Mouse (Mus musculus) brain, embryonic 18.5 days (tissue): ENCODE data around the gene Gm28308.

Source experiments
- DNase-seq: peaks from one replicate; pipeline ENCODE4 v3.0.0-alpha.2; 2012; ENCODE audit warnings: low read depth, low spot score

Gene Gm28308

DNA sequence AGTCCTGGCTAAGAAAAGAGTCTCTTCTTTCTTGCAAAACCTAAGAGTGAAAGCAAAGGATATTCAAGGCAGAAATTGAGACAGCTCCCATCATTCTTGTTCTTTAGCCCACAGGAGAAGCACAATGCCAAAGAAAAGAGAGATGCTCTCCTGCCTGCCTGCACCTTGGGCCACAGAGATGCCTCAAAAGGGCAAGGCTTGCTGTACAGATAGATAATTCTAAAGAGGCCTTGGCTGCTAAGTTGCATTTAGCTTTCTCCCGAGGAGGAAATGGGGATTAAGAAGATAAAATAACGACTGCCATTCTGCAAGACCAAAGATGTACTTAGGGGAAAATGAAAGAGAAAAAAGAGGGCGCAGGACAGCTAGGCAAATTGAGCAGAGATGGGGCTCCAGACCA lies 33.8 kb upstream of the Gm28308 start:
- no peak for DNase-seq

DNA sequence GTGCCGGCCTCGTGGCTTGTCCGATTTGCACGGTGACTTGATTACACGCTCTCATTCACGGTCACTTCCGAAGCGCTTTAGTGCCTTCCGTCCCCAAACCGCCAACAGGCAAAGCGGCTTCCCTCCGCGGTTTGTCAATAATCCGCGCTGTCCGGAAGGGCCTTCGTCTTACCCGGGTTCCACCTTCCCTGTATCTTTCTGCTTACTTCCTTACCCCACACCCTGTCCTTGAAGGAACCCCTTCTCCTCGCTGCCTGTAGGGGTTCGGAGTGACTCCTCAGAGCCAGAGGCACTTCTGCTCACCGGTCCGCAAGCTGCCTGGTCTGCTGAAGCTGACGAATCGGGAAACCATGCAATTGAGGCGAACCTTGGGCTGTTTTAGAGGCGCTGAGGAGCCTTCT lies 33.3 kb upstream of the Gm28308 start:
- DNase-seq, result no peak

DNA sequence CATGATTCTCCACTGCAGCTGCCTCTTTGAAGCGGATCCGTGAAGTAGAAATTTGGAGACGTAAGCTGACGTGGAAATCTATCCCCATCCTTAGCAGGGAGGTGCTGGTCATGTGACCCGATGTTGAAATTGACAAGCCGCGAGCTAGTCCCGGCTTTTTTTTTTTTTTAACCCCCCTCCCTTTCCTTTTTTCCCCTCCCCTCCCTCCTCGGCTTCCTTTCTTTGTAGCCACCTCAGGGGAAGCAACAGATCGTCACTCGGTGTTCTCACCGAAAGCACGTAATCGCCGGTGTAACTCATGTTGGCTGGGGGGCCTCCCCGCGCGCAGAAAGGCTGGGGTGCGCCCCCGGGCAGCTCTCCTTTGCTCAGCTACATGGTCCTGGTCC lies 32.6 kb upstream of the Gm28308 start, which contains the start of gene Hoxa11:
TSS of gene Hoxa11 (minus strand) at position 54 of the 386 bp plus-strand sequence.
- no peak for DNase-seq

DNA sequence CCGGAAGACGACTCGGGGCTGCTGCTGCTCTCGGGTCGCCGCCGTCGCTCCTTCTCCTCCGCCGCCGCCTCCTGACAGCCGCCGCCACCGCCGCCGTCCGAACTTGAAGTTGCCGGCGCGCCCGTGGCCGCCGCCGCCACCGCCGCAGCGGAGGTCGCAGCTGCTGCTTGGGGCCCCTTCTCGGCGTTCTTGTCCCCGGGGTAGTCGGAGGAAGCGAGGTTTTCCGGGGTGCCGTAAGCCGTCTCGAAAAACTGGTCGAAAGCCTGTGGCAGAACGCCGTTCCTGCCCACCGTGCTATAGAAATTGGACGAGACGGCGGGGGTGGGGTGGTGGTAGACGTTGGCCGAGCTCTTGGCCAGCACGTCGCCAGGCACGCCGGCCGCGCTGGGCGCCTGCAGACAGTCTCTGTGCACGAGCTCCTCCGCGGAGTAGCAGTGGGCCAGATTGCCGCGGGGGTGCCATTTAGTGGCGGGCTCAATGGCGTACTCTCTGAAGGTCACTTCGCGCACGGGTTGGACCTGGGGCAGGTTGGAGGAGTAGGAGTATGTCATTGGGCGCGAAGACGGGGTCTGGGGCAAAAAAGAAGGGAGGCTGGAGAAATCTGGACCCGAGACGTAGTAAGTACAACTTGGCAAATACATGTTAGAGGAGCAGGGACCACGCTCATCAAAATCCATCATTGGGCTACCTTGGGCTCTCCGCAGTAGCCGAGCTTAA lies 32.1 kb upstream of the Gm28308 start:
- no peak for DNase-seq

DNA sequence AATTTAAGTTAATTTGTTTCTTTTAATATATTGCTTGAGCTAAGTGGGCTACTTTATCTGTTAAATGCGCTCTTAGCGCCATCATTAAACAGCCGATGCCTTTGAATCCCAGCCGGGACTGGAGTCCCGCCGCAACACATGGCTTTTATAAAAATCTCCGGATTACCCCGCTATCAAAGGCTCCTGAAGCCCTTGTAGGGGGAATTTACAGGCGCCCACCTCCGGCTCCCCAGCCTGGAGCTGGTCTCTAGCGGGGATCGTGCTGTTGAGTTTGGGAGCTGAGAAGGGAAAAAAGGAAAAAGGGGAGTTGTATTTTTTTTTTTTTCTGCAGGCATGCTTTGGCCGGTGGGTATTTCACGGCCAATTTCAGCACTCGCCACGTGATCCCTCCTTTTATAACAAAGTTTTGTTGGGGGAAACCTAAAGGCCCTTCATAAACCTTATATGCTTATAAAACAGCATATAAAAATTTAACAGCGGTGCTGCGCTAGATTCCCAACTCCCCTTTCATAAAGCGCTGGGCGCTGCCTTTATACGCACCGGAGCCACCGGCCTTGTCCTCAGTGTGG lies 31.4 kb upstream of the Gm28308 start:
- no peak for DNase-seq

DNA sequence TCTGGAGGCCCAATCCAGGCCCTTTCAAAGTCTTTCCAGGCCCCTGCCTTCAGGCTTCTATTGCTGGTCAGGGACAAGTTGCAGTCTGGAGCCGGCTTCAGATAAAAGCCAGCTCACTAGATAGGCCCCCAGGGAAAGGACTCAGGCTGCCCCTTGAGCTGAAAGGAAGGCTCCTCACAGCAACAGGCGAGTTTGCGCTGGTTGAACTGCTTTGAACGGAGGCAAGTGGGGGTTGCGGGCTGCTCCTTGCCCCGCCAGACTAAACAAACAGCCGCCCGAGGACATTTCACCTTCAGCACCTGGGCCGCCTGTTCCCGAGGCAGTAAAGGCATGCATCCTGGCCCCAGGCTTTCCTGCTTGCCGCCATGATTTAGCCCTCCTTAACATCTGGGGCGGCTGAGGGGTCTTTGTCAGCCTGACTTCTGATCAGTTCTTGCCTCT lies 30.6 kb upstream of the Gm28308 start:
- no peak for DNase-seq

DNA sequence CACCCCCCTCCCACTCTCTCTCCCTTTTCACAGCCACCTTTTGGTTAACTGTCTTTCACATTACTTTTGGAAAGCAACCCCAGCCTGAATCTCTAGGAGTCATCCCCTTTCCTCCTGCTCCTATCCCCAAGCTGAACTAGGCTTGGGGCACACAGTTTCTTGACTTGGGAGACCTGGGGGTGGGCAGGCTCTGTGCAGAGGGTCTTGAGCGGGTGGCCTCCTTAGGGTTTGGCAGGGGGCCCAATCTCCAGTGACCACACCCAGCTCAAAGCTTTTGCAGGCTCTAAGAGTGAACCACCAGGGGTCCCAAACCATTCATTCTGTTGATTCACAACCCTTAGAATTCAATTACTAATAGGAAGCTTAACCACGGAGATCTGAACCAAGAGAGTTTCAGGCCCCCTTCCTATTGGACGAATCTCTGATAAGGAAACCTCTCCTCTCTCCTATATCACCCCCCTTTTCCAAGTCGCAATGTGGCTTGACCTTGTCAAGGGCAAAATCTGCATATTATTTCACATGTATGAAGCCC lies 29.7 kb upstream of the Gm28308 start:
- no peak for DNase-seq

DNA sequence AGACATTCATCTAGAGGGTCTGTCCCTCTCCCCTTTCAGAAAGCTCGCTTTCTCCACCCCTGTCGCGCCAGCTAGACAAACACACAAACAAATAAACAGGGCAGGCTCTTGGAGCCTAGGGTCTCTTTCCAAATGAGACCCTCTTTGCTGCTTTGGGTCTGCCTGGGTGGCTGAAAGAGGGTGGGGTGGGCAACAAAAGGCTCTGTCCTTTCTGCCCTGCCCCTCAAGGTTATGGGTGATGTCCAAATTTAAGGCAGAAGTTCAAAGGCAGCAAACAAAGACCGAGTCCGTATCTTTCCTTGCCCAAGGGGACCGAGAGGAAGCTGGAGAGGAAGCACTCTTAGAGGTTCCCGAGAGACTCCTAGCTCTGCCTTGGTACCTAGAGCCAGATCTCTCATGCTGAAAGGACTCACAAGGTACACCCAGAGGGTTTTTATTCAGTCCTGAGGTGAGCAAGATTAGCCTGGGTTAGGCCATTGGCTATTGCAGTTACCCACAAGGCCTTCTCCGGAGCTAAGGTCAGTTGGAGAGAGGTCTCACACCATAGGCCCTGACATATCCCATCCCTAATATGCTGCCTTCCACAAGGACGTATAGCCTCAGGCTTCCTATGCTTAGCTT lies 28.0 kb upstream of the Gm28308 start:
- no peak for DNase-seq

DNA sequence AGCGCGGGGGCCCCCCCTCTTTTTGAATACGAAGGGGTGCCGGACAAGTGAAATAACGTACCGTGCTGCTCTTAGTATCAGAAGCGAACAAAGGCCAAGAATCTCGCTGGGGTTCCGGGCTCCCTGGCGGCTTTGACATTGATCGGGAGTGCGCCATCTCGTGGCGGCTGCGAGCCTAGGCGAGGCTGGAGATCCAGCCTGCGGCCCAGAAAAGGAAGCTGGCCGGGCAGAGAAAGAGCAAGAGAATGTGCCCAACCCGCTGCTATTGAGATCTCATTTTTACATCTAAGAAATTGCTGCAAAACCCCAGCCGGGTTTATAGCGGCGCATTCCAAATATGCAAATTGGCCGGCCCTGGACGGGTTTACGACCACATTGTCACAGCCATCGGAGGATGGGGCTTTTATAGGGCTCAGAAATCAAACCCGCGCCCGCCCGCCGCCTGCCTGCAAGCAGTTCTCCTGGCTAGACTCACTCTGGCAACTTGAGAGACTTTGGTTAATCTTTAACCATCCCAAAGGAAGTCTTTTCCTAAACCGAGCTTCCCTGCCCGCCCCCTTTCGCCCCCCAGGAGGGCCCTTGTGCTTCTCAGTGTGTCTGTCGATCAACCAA lies 27.4 kb upstream of the Gm28308 start, which contains the start of gene Hoxa10:
TSS of gene Hoxa10 (minus strand) at position 466 of the 612 bp plus-strand sequence.
- no peak for DNase-seq

DNA sequence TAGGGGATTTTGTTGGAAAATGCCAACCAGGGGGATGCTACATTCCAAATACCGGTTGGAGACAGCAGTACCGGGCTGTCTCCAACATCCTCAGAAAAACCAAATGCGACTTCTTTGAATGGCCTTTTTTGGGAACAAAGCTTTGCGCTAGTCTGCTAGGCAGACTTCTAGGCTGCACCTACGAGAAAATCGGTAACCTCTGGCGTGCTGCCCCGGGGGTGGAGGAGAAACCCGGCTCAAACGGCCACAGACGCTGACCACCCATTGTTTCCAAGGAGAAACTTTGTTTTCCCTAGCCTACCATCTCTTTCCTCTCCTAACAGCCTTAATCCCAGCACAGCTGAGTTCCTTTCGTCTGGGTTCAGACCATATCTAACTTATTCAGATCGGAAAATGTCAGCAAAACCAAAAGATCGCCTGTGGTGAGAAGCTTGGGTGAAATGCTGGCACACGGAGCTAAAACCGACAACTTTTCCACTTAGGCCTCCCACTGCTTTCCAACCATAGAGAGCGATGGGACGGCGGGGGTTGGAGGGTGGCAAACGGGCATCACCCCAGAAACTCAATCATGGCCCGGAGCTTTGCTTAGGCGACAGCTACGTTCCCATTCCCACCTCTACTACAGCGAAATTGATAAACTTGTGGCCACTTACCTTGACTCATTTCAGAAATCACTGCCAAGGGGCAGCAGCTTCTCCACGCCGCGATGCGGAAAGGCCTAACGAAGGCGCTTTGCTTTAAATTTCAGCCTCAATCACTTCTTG lies 26.7 kb upstream of the Gm28308 start:
- DNase-seq, result no peak

DNA sequence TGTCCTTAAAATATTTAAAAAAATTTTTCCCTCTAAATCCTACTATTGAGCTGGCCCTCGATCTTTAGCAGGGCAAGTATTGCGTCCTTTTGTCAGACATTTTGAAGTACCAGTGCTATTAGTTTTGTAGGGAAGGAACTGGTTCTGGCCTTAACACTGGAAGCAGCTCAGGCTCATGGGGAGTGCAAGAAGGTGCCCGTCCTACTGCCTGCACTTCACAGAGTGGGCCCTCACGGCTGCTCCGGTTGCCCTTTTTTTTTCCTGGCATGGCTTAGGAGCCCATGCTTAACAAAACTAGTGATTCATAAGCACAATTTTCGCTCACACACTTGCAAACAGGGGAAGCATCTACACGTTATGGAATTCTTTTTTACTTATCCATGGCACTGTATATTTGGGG lies 25.8 kb upstream of the Gm28308 start:
- no peak for DNase-seq

DNA sequence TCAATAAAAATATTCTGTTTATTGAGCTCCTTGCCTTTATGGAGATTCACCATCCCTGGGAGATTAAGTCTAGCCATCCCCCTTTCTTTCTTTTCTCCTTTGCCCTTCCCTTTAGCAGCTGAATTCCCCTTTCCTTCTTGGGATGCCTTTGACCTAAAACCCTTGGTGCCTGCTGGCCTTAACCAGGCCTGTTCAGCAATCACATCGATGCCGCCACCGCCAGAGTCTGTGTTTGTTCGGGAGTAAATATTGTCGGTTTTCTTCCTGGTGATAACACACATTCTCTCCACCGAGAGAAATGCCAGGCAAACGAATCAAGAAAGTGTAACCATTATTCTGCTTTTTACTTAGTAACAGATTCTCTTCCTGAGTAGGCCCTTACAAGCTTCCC lies 25.0 kb upstream of the Gm28308 start:
- DNase-seq, result no peak

DNA sequence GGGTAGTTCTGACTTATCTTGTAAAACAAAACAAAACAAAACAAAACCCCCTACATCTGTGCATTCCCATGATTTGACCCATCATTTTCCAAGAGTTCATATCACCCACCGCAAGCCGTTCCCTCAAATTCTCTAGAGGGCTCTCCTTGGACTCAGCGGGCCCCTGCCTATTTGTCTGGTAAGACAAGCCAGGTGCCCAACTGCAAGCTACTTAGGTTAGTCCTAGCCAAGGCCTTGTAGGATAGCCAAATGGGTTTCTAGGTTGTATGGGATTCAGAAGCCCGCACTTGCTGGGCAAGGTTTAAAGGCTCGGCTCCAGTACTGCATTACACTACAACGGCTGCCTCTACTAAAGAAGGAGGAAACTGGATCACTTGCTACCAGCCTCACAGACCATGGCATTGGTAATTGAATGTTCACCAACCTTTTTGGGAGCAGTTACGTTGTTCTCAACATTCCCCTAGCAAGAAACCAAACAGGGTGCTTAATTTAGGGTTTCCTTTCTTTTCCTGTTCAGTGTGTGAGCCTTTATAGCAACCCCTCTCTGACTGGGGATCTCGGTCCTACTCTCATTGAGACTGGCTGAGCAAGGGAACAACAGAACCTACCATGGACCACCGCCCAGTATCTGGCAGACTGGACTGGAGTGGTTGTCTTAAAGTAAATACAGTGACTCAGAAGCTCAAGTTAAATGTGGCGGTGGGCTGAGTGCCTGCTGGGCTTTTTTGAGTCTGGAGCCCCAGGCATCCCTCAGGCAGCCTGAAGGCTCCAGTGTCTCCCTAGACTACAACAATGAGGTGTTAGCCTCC lies 24.4 kb upstream of the Gm28308 start:
- DNase-seq, result no peak

DNA sequence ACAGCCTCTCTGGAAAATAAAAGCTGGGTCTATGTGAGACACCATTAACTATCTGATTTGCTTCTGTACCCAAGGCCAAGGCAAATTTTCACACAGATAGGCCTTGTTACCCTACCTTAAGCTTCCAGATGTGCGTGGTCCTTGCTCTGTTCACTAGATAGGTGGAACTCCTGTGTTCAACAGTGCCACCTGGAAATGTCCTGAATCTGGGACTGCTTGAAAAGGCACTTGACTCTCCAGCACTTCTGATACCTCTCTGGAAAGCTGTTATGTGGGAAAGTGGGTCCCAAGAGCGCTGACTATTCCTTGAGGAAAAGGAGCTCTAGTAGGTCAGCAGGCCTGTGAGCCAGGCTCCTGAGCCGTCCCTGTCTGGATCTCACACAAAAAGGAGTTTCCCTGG lies 23.7 kb upstream of the Gm28308 start:
- no peak for DNase-seq

DNA sequence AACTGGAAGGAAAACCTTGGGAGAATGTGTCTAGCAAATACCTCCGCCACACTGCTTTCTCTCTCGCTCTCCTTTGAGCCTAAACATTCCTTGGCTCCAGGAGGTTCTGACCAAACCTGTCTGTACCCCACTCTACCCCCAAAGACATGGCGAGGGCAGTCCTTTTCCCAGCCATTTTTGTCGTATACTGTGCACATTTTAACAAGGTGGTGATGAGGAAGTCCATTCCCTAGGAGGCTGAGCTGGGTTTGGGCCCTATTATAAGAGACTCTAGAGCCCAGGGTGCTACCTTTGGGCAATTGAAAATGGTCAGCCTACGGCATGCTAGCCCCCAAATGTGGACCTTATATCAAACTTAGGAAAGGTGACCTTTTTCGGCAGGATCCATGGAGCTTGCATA lies 22.7 kb upstream of the Gm28308 start:
- no peak for DNase-seq

DNA sequence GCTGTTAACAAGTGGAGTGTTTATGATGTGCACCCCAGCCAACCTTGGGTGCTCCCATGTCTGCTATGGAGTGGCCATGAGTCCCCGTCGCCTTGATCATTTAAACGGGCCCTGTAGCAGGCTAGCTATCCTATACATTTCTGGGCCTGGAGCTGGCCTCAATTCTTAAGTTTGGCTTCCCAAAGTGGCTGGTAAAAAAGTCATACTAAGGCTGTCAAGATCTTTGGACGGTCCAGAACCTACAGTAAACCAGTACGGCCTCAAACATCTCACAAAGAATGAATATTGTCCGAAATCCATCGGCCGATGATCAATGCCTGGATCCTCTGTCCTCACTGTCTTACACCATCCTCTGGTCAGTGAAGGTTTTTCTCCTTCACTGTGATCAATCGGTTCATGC lies 22.1 kb upstream of the Gm28308 start:
- DNase-seq, result no peak

DNA sequence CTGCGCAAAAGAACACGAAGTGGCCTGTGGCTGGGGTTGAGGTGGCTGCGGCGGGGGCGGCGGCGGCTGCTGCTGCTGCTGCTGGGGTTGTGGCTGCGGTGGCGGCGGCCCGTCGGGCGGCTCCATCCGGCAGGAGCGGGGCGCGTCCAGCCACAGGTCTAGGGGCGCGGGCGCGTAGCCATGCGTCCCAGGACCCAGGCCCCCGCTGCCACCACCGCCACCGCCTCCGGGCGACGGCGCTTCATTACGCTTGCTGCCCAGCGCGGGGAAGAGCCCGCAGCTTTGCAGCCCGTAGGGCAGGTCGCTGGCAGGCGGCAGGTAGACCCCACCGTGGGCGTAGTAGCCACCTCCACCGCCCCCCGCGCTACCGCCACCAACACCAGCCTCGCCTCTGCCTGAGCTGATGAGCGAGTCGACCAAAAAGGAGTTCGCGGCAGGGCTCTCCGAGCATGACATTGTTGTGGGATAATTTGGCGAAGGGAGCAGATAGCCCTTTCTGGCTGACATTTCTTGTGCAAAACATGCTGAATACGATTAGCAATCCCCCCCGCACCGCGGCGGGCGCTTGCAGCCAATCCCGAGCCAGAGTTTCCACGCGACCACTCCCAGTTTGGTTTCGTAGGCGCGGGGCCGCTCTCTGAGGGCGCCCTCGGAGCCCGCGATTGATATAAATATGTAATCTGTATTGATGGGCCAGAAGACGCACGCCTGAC lies 21.4 kb upstream of the Gm28308 start:
- DNase-seq, result no peak

DNA sequence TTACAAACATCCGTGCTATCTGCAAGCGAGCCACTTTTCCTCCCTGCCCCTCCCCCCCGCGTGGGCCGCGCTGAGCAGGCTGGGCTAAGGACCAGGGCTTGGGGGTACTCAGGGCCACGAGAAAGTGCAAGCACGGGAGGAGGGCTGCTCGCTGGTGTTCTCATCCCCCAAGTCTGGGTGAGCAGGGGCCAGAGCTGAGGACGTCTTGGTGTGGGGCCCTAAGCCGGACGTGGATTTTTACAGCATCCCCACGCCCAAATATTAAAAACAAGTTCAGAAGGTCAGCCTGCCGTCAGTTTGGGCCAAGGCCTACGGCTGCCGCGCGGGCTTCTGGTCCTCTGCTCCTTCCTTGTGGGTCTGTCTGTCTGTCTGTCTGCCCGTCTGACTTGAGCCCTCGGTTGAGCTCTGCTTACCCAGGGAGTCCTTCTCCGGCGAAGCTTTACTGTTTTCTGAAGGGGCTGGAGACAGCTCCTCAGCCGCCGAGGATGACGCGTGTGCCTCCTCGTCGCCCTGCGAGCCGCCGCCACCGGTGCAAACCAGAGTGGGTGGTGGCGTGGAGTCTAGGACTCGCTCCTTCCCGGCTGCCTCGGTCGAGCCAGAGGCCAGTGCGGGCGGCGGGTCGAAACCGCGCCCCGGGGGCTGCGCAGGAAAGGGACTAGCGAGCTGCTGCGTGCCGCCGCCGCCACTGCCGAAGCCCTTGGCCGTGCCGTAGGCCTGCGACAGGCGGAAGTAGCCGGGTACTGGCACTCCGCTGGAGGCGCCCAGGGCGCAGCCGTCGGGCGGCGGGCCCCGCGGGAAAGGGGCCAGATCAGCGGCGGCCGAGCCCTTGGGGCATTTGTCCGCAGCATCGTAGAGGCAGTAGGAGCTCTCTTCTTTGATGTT lies 20.6 kb upstream of the Gm28308 start:
- no peak for DNase-seq

DNA sequence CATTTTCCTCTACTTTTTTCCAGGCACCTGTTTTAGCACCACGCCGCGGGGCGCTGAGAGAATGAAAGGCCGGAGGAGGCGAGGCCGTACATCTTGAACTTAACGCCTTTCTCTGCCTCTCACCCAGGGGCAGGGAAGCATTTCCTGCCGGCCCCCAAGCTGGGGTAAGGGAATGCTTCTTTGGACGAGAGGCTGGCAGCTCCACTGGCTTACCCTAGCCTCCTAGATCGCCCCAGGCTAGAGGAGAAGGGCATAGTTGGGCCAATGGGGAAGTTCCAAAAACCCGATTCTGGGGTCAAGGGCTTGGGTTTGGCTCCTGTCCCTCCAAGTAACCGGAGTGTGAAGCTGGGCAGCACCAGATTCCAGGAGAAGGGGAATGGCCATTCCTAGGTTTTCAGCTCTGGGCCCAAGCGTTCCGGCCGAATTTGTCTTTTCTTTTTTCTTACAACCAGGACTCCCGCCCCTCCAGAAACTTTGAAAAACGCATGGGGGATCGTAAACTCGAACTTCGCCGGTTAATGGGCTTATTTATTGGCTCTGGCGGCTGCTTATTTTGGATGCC lies 19.9 kb upstream of the Gm28308 start:
- no peak for DNase-seq
